Mouse (Mus musculus) heart, embryonic 12.5 days (tissue): Measurements from ENCODE around the gene Mest. TPM values are rescaled to one million over a fixed set of nuclear protein-coding genes. Genes with fewer than 3 reads are reported as not detected.
A peak's percentile ranks its signal among the peaks of the same experiment; 100 is the strongest.

ENCODE experiments used
- ATAC-seq: fragments of 200-750 bp; cut with Nextera tagmentation; 2 replicates; pipeline ENCODE4 v1.8.0; 2017; ENCODE audit warnings: moderate TSS enrichment, moderate library complexity; ENCODE audit not compliant: insufficient number of reproducible peaks, low FRiP score
- H3K27ac ChIP-seq: fragments of 300-500 bp; sonication (generic); 2 replicates; pipeline ENCODE4 v1.5.1; 2016; ENCODE audit warnings: mild to moderate bottlenecking, moderate library complexity; ENCODE audit not compliant: poor library complexity, severe bottlenecking
- H3K27me3 ChIP-seq: fragments of 300-500 bp; sonication (generic); replicated peaks from 2 replicates; pipeline ENCODE4 v1.6.1; 2016; ENCODE audit warnings: mild to moderate bottlenecking, moderate library complexity
- H3K36me3 ChIP-seq: fragments of 300-500 bp; sonication (generic); 2 replicates; pipeline ENCODE4 v1.6.1; 2016; ENCODE audit warnings: mild to moderate bottlenecking, moderate library complexity
- H3K4me1 ChIP-seq: fragments of 300-500 bp; sonication (generic); replicated peaks from 2 replicates; pipeline ENCODE4 v1.6.1; 2016; ENCODE audit warnings: mild to moderate bottlenecking
- H3K4me2 ChIP-seq: fragments of 300-500 bp; sonication (generic); 2 replicates; pipeline ENCODE4 v1.6.1; 2016; ENCODE audit warnings: mild to moderate bottlenecking, moderate library complexity
- H3K4me3 ChIP-seq: fragments of 300-500 bp; sonication (generic); 2 replicates; pipeline ENCODE4 v1.5.1; 2016; ENCODE audit warnings: mild to moderate bottlenecking
- H3K9ac ChIP-seq: fragments of 300-500 bp; sonication (generic); 2 replicates; pipeline ENCODE4 v1.6.1; 2016; ENCODE audit warnings: mild to moderate bottlenecking, moderate library complexity
- H3K9me3 ChIP-seq: fragments of 300-500 bp; sonication (generic); replicated peaks from 2 replicates; pipeline ENCODE4 v1.6.1; 2016; ENCODE audit warnings: mild to moderate bottlenecking, moderate library complexity
- WGBS: fragments of 180-500 bp; shearing (Covaris S2); methylation state at CpG from one replicate; pipeline ENCODE4 v1.1.7; 2016; 5-methylcytosine and 5-hydroxymethylcytosine counted together
- polyA plus RNA-seq: library from polyadenylated mRNA; unstranded; fragments of >200 nt; fragmentation: Nextera tagmentation; extraction: Ambion mirVana; gene quantifications from 2 replicates; pipeline ENCODE4 v1.2.1, GENCODE M21; 2016

Gene Mest
- polyA plus RNA-seq, 1 experiment from 2014 or later: 3,424 TPM

- Histone ChIP-seq H3K9me3 (peaks cover 53% of the 10 kb centered on the region), H3K4me2 (peak overlapping the region; percentile 61), H3K27ac (peak overlapping the region; percentile 72), H3K4me1 (0 out of 2 replicates have a peak, but pooled peaks cover 6% of the 10 kb centered on the region), H3K36me3 (peaks cover 39% of the 10 kb centered on the region), H3K4me3 (peak overlapping the region; percentile 69), H3K27me3 (no peaks in the 10 kb centered on the region), H3K9ac (peak overlapping the region; percentile 73)
- no peak for ATAC-seq
- WGBS: 62% methylated on average over 10 of the region's 10 CpGs
Observed at GRCm38 (mm10) chr6:30739177-30739747, 15.9 kb downstream of the Mest start.

DNA sequence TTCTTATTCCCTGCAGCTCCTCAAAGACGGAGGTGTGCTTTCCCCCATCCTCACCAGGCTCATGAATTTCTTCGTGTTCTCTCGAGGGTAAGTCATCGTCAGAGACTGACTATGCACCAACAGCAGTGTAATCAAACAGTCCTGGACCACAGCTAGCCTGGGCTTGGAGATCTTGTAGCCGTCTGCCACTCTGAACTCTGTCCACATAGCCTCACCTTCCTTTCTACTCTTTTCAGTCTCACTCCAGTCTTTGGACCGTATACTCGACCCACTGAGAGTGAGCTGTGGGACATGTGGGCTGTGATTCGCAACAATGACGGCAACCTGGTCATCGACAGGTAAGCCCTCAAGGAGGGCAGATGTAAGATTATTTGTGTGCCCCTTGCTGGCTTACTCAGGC is 21.5 kb downstream of the Mest start:
- Histone ChIP-seq H3K9me3 (peaks cover 9% of the 10 kb centered on the region), H3K36me3 (peaks cover 76% of the 10 kb centered on the region), H3K4me1 (0 out of 2 replicates have a peak, but pooled peaks cover 6% of the 10 kb centered on the region), H3K27me3 (no peaks in the 10 kb centered on the region), H3K9ac (no peak overlapping the region), H3K4me2 (no peak overlapping the region), H3K27ac (no peak overlapping the region), H3K4me3 (no peak overlapping the region)
- no peak for ATAC-seq
- WGBS: 78% methylated on average over 10 of the region's 10 CpGs

DNA sequence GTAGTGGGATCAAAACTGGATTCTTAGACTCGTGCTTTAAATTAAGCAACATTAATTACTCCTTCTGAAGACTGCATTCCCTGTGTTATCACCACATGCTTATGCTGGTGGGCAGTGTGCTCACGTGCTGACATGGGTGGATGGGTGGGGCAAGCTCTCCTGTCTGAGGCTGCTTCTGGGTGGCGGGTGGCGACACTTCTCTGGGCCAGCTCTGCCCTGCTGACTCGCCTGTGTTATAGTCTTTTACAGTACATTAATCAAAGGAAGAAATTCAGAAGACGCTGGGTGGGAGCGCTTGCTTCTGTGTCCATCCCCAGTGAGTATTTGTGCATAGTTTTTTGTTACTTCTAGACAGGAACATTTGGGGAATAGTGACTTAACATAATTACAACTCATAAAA is 22.2 kb downstream of the Mest start:
- Histone ChIP-seq H3K9ac (no peak overlapping the region), H3K36me3 (peaks cover 69% of the 10 kb centered on the region), H3K4me2 (no peak overlapping the region), H3K4me1 (0 out of 2 replicates have a peak, but pooled peaks cover 1% of the 10 kb centered on the region), H3K9me3 (0 out of 2 replicates have a peak, but pooled peaks cover 2% of the 10 kb centered on the region), H3K4me3 (no peak overlapping the region), H3K27ac (no peak overlapping the region), H3K27me3 (no peaks in the 10 kb centered on the region)
- ATAC-seq: no peak
- 70% methylated on average over 7 of the region's 7 CpGs for WGBS

DNA sequence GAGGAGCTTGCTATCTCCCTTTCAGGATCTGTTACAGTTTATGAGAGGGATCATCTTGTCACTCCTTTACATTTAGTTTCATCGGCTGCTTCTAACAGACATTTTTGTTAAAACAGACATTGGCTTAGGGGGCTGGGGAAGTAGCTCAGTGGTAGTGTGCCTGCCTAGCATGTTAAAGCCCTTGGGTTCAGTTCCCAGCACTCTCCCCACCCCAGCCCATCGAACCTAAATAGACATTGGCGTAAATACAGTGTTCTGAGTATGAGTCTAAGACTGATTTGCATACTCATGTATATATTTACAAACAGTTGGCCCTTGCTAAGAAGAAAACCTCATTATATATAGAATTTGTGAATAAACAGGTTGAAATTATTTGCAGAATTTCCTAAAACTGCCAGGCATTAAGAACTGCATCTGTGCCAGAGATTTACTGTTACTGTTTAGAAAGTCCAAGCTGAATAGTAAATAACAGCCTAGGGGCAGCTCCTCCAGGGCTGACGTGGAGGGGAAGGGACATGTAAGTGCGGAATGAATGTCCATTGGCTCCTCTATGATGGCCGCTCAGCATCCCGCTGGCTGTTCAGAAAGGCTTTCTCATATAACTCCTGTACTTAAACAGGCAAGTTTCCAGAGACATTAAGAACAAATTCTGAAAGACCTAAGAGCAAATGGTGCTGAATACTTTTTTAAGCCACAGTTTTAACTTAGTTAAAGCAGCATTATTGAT is 24.4 kb downstream of the Mest start:
- Histone ChIP-seq H3K4me2 (no peak overlapping the region), H3K4me3 (no peak overlapping the region), H3K27ac (no peak overlapping the region), H3K9ac (no peak overlapping the region), H3K36me3 (peaks cover 56% of the 10 kb centered on the region), H3K27me3 (no peaks in the 10 kb centered on the region), H3K9me3 (no peaks in the 10 kb centered on the region), H3K4me1 (no peaks in the 10 kb centered on the region)
- 81% methylated on average over 7 of the region's 7 CpGs for WGBS
- no peak for ATAC-seq

DNA sequence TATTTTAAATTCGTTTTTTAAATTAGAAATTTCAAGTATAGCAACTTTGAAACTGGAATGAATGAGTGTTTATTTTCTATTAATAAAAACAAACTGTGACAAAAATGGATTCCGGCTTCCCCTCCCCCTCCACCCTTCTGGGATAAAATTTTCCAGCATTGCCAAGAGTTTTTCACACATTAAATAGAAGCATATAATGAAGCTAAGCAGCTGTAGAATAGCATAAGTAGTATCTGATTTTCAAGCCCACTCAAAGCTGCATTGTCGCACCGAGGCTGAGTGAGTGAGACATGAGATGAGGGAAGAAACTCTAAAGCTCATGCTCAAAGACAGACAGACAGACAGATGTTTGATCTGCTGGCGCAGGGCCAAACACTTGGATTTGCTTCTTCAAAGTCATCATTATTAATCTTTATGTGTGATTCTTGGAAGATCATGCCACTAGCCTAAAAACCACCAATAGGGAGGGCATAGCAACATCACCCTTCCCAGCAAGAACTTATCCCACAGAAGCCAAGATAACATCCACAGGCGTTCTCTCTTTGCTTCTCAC is 25.1 kb downstream of the Mest start:
- no peak overlapping the region for H3K27ac ChIP-seq
- H3K27me3 ChIP-seq: no peaks in the 10 kb centered on the region
- H3K9ac ChIP-seq: no peak overlapping the region
- no peak overlapping the region for H3K4me3 ChIP-seq
- 68% methylated on average over 6 of the region's 6 CpGs for WGBS
- peaks cover 50% of the 10 kb centered on the region for H3K36me3 ChIP-seq
- H3K4me1 ChIP-seq: no peaks in the 10 kb centered on the region
- no peaks in the 10 kb centered on the region for H3K9me3 ChIP-seq
- no peak for ATAC-seq
- H3K4me2 ChIP-seq: no peak overlapping the region

DNA sequence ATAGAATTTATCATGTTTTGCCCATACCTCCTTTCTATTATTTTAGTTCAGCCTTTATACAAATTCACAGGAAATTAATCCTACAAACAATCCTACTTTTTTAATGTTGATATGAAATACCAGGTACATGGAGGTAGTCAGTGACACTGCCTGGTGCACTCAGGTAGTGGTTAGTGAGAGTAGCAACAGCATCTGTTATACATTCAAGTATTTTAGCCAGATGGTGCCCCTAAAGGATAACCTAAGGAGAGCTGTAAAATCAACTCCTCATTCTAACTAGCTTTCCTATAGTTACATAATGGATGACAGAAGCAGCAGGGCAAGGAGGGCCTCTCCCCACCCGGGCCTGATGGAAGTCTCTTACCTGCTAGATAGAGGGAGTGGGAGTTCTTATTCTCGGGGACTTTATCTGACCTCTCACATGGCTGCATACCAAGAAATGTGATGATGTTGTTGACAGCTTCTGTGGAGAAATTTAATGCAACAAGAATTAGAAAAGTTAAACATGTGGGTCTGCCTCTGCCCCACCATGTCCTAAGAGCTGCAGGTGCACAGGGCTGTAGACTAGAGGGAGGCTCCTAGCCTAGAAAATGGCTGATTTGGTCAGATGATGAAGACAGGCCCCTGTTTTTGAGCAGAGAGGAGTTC is 25.8 kb downstream of the Mest start:
- Histone ChIP-seq H3K9me3 (no peaks in the 10 kb centered on the region), H3K9ac (no peak overlapping the region), H3K4me1 (no peaks in the 10 kb centered on the region), H3K4me2 (no peak overlapping the region), H3K36me3 (peaks cover 43% of the 10 kb centered on the region), H3K27ac (no peak overlapping the region), H3K4me3 (no peak overlapping the region), H3K27me3 (no peaks in the 10 kb centered on the region)
- WGBS: 19% methylated on average over 2 of the region's 2 CpGs
- peak; percentile 38 for ATAC-seq

DNA sequence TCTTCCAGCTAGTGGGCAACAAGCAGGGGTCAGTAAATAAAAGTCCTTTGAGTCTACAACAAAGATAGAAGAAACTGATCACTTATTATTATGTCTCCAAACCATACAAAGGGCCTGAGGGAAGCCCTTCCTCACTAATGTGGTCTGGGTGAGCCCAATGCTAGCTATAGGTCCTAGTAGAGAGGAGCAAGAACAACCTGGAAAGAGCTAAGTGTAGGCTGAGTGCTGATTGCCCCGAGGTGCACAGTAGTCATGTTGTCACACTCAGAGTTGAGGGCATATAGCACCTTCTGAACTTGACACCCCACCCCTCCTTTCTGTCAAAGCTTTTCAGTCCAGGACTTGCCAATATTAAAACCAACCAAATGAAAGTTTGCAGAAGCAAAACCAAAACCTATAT is 26.5 kb downstream of the Mest start:
- Histone ChIP-seq H3K27me3 (no peaks in the 10 kb centered on the region), H3K36me3 (peaks cover 39% of the 10 kb centered on the region), H3K9me3 (no peaks in the 10 kb centered on the region), H3K27ac (no peak overlapping the region), H3K4me3 (no peak overlapping the region), H3K4me1 (no peaks in the 10 kb centered on the region), H3K9ac (no peak overlapping the region), H3K4me2 (no peak overlapping the region)
- ATAC-seq: peak; percentile 34
- WGBS: 48% methylated on average over 1 of the region's 1 CpGs

GRCm38 (mm10) chr6:30750482-30750881 is 27.1 kb downstream of the Mest start:
- WGBS: 72% methylated on average over 6 of the region's 6 CpGs
- H3K27ac ChIP-seq: no peak overlapping the region
- H3K9me3 ChIP-seq: no peaks in the 10 kb centered on the region
- H3K4me1 ChIP-seq: no peaks in the 10 kb centered on the region
- H3K4me3 ChIP-seq: no peak overlapping the region
- no peak overlapping the region for H3K9ac ChIP-seq
- H3K27me3 ChIP-seq: no peaks in the 10 kb centered on the region
- ATAC-seq: peak; percentile 56
- peaks cover 33% of the 10 kb centered on the region for H3K36me3 ChIP-seq
- H3K4me2 ChIP-seq: no peak overlapping the region

- Histone ChIP-seq H3K9ac (no peak overlapping the region), H3K36me3 (peaks cover 27% of the 10 kb centered on the region), H3K27ac (no peak overlapping the region), H3K4me1 (no peaks in the 10 kb centered on the region), H3K4me3 (no peak overlapping the region), H3K27me3 (no peaks in the 10 kb centered on the region), H3K9me3 (no peaks in the 10 kb centered on the region), H3K4me2 (no peak overlapping the region)
- 80% methylated on average over 2 of the region's 2 CpGs for WGBS
- peak; percentile 18; the same call in 1 of the 2 replicates for ATAC-seq
Observed at GRCm38 (mm10) chr6:30751209-30751608, 27.9 kb downstream of the Mest start.
